Mouse (Mus musculus): Measurements from ENCODE around the gene 4933428G20Rik.

- no peak for TF ChIP-seq CTCF (IDR thresholded peaks at IDR 0.05; ENCODE audit: insufficient read depth, low read length)
- TF ChIP-seq POLR2A (IDR thresholded peaks at IDR 0.05; ENCODE audit: borderline replicate concordance, extremely low read depth, low read depth, low read length), result no peak
These were observed 54.5 kb downstream of the 4933428G20Rik start for GRCm38 (mm10) chr11:97445596-97445995.

All from lung, adult 2 months (tissue).